Mouse (Mus musculus) MEL (cell line): Measurements from ENCODE around the gene Mmab. TPM values are rescaled to one million over a fixed set of nuclear protein-coding genes. Genes with fewer than 3 reads are reported as not detected.

Source experiments
- DNase-seq: peaks from one replicate; pipeline ENCODE4 v3.0.0; 2011; ENCODE audit warnings: low read depth, low spot score
- H3K27ac ChIP-seq: 2 replicates; pipeline ENCODE4 v1.5.1; 2012; ENCODE audit warnings: low read depth, mild to moderate bottlenecking, control low read depth, low read length, moderate library complexity; ENCODE audit not compliant: control insufficient read depth
- H3K27me3 ChIP-seq, 2 experiments: fragments of 150-350 bp in 1 of 2; sonication (generic) in 1 of 2; 2 replicates each; pipeline ENCODE4 v1.6.1; 2012; ENCODE audit warnings: low read length in 2 of 2, mild to moderate bottlenecking in 2 of 2, improper control_type of control experiment in 1 of 2, moderate library complexity in 1 of 2; ENCODE audit not compliant: insufficient read depth in 2 of 2, control insufficient read depth in 1 of 2
- H3K36me3 ChIP-seq, 2 experiments: 2 replicates each; pipeline ENCODE4 v1.6.1; 2012 to 2014; ENCODE audit warnings: low read length in 2 of 2, improper control_type of control experiment in 1 of 2, inconsistent platforms in 1 of 2, mild to moderate bottlenecking in 1 of 2; ENCODE audit not compliant: insufficient read depth in 2 of 2, control insufficient read depth in 1 of 2
- H3K4me1 ChIP-seq, 2 experiments: fragments of 150-350 bp in 1 of 2; sonication (generic) in 1 of 2; 2 replicates each; pipeline ENCODE4 v1.6.1; 2012; ENCODE audit warnings: low read length in 2 of 2, improper control_type of control experiment in 1 of 2, mild to moderate bottlenecking in 1 of 2; ENCODE audit not compliant: insufficient read depth in 2 of 2, control insufficient read depth in 1 of 2
- H3K4me3 ChIP-seq, 2 experiments: fragments of 150-350 bp in 1 of 2; sonication (generic) in 1 of 2; 2 replicates each; pipeline ENCODE4 v1.5.1; 2012; ENCODE audit warnings: low read depth in 2 of 2, low read length in 2 of 2, mild to moderate bottlenecking in 2 of 2, moderate library complexity in 2 of 2, control low read depth in 1 of 2, improper control_type of control experiment in 1 of 2; ENCODE audit not compliant: control insufficient read depth in 1 of 2, insufficient read depth in 1 of 2
- H3K79me2 ChIP-seq: 2 replicates; pipeline ENCODE4 v1.6.1; 2012; ENCODE audit warnings: mild to moderate bottlenecking, low read length, moderate library complexity; ENCODE audit not compliant: control insufficient read depth, poor library complexity, insufficient read depth
- H3K9ac ChIP-seq: 2 replicates; pipeline ENCODE4 v1.6.1; 2012; ENCODE audit warnings: low read depth, mild to moderate bottlenecking, control low read depth, low read length, moderate library complexity; ENCODE audit not compliant: control insufficient read depth, poor library complexity, severe bottlenecking
- H3K9me3 ChIP-seq: fragments of 150-350 bp; sonication (generic); replicated peaks from 2 replicates; pipeline ENCODE4 v1.6.1; 2012; ENCODE audit warnings: mild to moderate bottlenecking, low read length, improper control_type of control experiment, moderate library complexity; ENCODE audit not compliant: insufficient read depth
- BHLHE40 ChIP-seq: IDR thresholded peaks from 2 replicates; pipeline ENCODE4 v1.6.1; 2012; ENCODE audit warnings: low read depth, mild to moderate bottlenecking, inconsistent platforms, low read length, improper control_type of control experiment, borderline replicate concordance
- CHD1 ChIP-seq: IDR thresholded peaks from 2 replicates; pipeline ENCODE4 v1.6.1; 2012; ENCODE audit warnings: low read depth, mild to moderate bottlenecking, inconsistent platforms, low read length, improper control_type of control experiment
- CHD2 ChIP-seq: IDR thresholded peaks from 2 replicates; pipeline ENCODE4 v1.6.1; 2011; ENCODE audit warnings: low read length, improper control_type of control experiment
- CTCF ChIP-seq, 3 experiments: IDR thresholded peaks in 2 of 3; conservative IDR thresholded peaks in 1 of 3; 2 replicates each; pipeline ENCODE4 v1.5.1; 2011 to 2012; ENCODE audit warnings: low read length in 3 of 3, low read depth in 2 of 3, mild to moderate bottlenecking in 2 of 3, improper control_type of control experiment in 1 of 3, inconsistent platforms in 1 of 3, mixed read lengths in 1 of 3, moderate library complexity in 1 of 3; ENCODE audit not compliant: control insufficient read depth in 1 of 3, insufficient read depth in 1 of 3, poor library complexity in 1 of 3, severe bottlenecking in 1 of 3
- E2F4 ChIP-seq: IDR thresholded peaks from 2 replicates; pipeline ENCODE4 v1.6.1; 2011; ENCODE audit warnings: low read depth, low read length, improper control_type of control experiment, borderline replicate concordance
- ELF1 ChIP-seq: IDR thresholded peaks from 2 replicates; pipeline ENCODE4 v1.6.1; 2014; ENCODE audit warnings: low read depth, mild to moderate bottlenecking, inconsistent platforms, low read length, improper control_type of control experiment, moderate library complexity
- EP300 ChIP-seq, 2 experiments: IDR thresholded peaks; 2 replicates each; pipeline ENCODE4 v1.6.1; 2011; ENCODE audit warnings: improper control_type of control experiment in 2 of 2, low read length in 2 of 2, low read depth in 1 of 2, mild to moderate bottlenecking in 1 of 2
- ETS1 ChIP-seq: IDR thresholded peaks from 2 replicates; pipeline ENCODE4 v1.6.1; 2012; ENCODE audit warnings: low read depth, mild to moderate bottlenecking, inconsistent platforms, low read length, improper control_type of control experiment, moderate library complexity
- GABPA ChIP-seq: IDR thresholded peaks from 2 replicates; pipeline ENCODE4 v1.6.1; 2012; ENCODE audit warnings: low read depth, mild to moderate bottlenecking, inconsistent platforms, low read length, improper control_type of control experiment, moderate library complexity
- JUND ChIP-seq: IDR thresholded peaks from 2 replicates; pipeline ENCODE4 v1.6.1; 2011; ENCODE audit warnings: low read depth, mild to moderate bottlenecking, improper control_type of control experiment, low read length
- MAFK ChIP-seq: IDR thresholded peaks from 2 replicates; pipeline ENCODE4 v1.6.1; 2011; ENCODE audit warnings: low read depth, mild to moderate bottlenecking, low read length, improper control_type of control experiment, borderline replicate concordance
- MAX ChIP-seq: IDR thresholded peaks from 2 replicates; pipeline ENCODE4 v1.6.1; 2011; ENCODE audit warnings: low read length, improper control_type of control experiment
- MAZ ChIP-seq: IDR thresholded peaks from 2 replicates; pipeline ENCODE4 v1.6.1; 2012; ENCODE audit warnings: low read depth, mild to moderate bottlenecking, inconsistent platforms, low read length, improper control_type of control experiment
- MXI1 ChIP-seq: IDR thresholded peaks from 2 replicates; pipeline ENCODE4 v1.6.1; 2011; ENCODE audit warnings: mild to moderate bottlenecking, low read depth, low read length, improper control_type of control experiment
- MYB ChIP-seq: IDR thresholded peaks from 2 replicates; pipeline ENCODE4 v1.6.1; 2011; ENCODE audit warnings: mild to moderate bottlenecking, low read depth, low read length, improper control_type of control experiment
- MYC ChIP-seq: IDR thresholded peaks from 2 replicates; pipeline ENCODE4 v1.6.1; 2011; ENCODE audit warnings: low read depth, mild to moderate bottlenecking, low read length, improper control_type of control experiment, moderate library complexity
- NELFE ChIP-seq: IDR thresholded peaks from 2 replicates; pipeline ENCODE4 v1.6.1; 2011; ENCODE audit warnings: low read depth, low read length, improper control_type of control experiment
- NRF1 ChIP-seq: IDR thresholded peaks from 2 replicates; pipeline ENCODE4 v1.6.1; 2014; ENCODE audit warnings: low read depth, mild to moderate bottlenecking, inconsistent platforms, low read length, improper control_type of control experiment, moderate library complexity; ENCODE audit not compliant: poor library complexity, insufficient read depth, severe bottlenecking
- POLR2AphosphoS5 ChIP-seq: IDR thresholded peaks from 2 replicates; pipeline ENCODE4 v1.6.1; 2012; ENCODE audit warnings: low read depth, borderline replicate concordance, mild to moderate bottlenecking, inconsistent platforms, low read length, moderate library complexity, mixed read lengths
- SIN3A ChIP-seq: IDR thresholded peaks from 2 replicates; pipeline ENCODE4 v1.6.1; 2012; ENCODE audit warnings: low read length, improper control_type of control experiment, inconsistent platforms
- SMC3 ChIP-seq: IDR thresholded peaks from 2 replicates; pipeline ENCODE4 v1.6.1; 2011; ENCODE audit warnings: low read depth, low read length, improper control_type of control experiment
- TAL1 ChIP-seq: IDR thresholded peaks from 2 replicates; pipeline ENCODE4 v1.6.1; 2012; ENCODE audit warnings: mild to moderate bottlenecking, inconsistent platforms, low read length, moderate library complexity, mixed read lengths
- TBP ChIP-seq: IDR thresholded peaks from 2 replicates; pipeline ENCODE4 v1.8.0; 2011; ENCODE audit warnings: low read depth, low read length, improper control_type of control experiment
- TCF12 ChIP-seq: IDR thresholded peaks from 2 replicates; pipeline ENCODE4 v1.6.1; 2014; ENCODE audit warnings: low read depth, mild to moderate bottlenecking, inconsistent platforms, low read length, improper control_type of control experiment, moderate library complexity
- USF1 ChIP-seq: IDR thresholded peaks from 2 replicates; pipeline ENCODE4 v1.6.1; 2014; ENCODE audit warnings: low read depth, mild to moderate bottlenecking, inconsistent platforms, low read length, improper control_type of control experiment, moderate library complexity
- ZMIZ1 ChIP-seq: IDR thresholded peaks from 2 replicates; pipeline ENCODE4 v1.6.1; 2012; ENCODE audit warnings: low read depth, mild to moderate bottlenecking, inconsistent platforms, low read length, improper control_type of control experiment, moderate library complexity
- ZNF384 ChIP-seq: IDR thresholded peaks from 2 replicates; pipeline ENCODE4 v1.6.1; 2012; ENCODE audit warnings: low read depth, mild to moderate bottlenecking, inconsistent platforms, low read length, improper control_type of control experiment
- polyA plus RNA-seq, 2 experiments: library from polyadenylated mRNA; stranded (reverse) in 1 of 2; unstranded in 1 of 2; fragments of >175 nt in 1 of 2; fragments of >200 nt in 1 of 2; gene quantifications; 2 replicates each; pipeline versions ENCODE4 v1.2.1 to v1.2.4; 2012; ENCODE audit warnings: low replicate concordance in 2 of 2, low read depth in 1 of 2; ENCODE audit not compliant: insufficient read length in 2 of 2, insufficient read depth in 1 of 2, missing spikeins in 1 of 2
- total RNA-seq: library from RNA; depleted of rRNA; stranded (reverse); fragments of 300-350 nt; gene quantifications from 2 replicates; pipeline ENCODE4 v1.2.3, GENCODE M21; 2012

Gene Mmab
- total and polyA plus RNA-seq, 3 experiments = 10.4 to 21.0 TPM; not detected in 1

DNA sequence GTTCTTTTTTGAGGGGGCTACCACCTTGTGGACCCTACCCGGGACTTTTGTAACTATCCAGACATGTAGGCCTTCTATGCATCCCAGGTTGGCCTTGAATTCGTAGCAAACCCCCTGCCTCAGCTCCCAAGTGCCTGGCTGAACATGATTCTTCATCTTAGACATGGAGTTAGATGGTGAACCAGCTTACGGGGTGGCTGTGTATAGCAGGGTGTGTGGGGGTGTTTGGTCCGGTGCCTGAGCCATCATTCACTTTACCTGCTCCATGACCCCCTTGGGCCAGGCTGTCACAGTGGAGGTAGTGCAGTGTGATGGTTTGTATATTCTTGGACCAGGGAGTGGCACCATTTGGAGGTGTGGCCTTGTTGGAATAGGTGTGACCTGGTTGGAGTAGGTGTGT is 24.1 kb upstream of the Mmab start:
- H3K9ac ChIP-seq = no peak overlapping the region
- no peaks in the 10 kb centered on the region for H3K79me2 ChIP-seq
- DNase-seq = no peak
- H3K27ac ChIP-seq = no peak overlapping the region
- H3K4me1 ChIP-seq = peaks cover 0 to 6% of the 10 kb centered on the region in 2 experiments; a peak in 1 of 4 replicates
- H3K9me3 ChIP-seq = no peaks in the 10 kb centered on the region
- TF ChIP-seq MXI1 = no peak
- no peak for TF ChIP-seq SIN3A
- no peak for TF ChIP-seq NRF1
- no peak for TF ChIP-seq USF1
- TF ChIP-seq MAFK = no peak
- TF ChIP-seq TCF12 = no peak
- TF ChIP-seq E2F4 = no peak
- TF ChIP-seq MAZ = no peak
- no peak for TF ChIP-seq TAL1
- TF ChIP-seq NELFE = no peak
- no peak for TF ChIP-seq EP300 (IDR thresholded peaks at IDR 0.05; ENCODE audit: low read depth in 1 of 2, low read length in 2 of 2)
- H3K27me3 ChIP-seq = no peaks in the 10 kb centered on the region
- no peak overlapping the region for H3K4me3 ChIP-seq
- H3K36me3 ChIP-seq = no peaks in the 10 kb centered on the region; a peak in 1 of 4 replicates

DNA sequence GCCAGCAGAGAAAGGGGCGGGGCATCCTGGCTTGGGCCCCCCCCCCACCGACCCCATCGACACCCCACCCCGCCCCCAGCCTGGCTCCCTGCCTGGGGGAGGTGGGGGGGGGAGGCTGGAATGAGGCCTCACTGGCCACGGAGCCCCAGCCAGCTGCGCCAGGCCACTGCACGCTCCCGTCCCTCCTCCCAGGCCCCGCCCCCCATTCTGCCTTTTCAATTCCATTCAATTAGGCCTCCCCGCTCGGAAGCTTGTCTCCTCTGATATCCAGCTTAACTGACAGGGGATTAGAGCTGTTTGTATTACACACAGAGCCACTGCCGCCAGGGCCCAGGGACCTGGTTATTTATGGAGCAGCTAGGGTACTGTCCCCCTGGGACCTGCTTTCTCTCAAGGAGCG is 23.6 kb upstream of the Mmab start:
- Histone ChIP-seq H3K27ac (no peak overlapping the region), H3K4me3 (no peak overlapping the region), H3K79me2 (no peaks in the 10 kb centered on the region), H3K36me3 (no peaks in the 10 kb centered on the region; a peak in 1 of 4 replicates), H3K27me3 (no peaks in the 10 kb centered on the region), H3K9me3 (no peaks in the 10 kb centered on the region), H3K9ac (no peak overlapping the region), H3K4me1 (peaks cover 0 to 6% of the 10 kb centered on the region in 2 experiments; a peak in 1 of 4 replicates)
- no peak for DNase-seq
- TF ChIP-seq GABPA = no peak
- no peak for TF ChIP-seq USF1
- TF ChIP-seq CHD1 = no peak
- no peak for TF ChIP-seq ELF1
- TF ChIP-seq ZMIZ1 = no peak

GRCm38 (mm10) chr5:114467019-114467418 is 23.2 kb upstream of the Mmab start:
- no peak overlapping the region for H3K9ac ChIP-seq
- no peak overlapping the region for H3K4me3 ChIP-seq
- H3K4me1 ChIP-seq = peaks cover 0 to 6% of the 10 kb centered on the region in 2 experiments; a peak in 1 of 4 replicates
- DNase-seq = no peak
- H3K27me3 ChIP-seq = no peaks in the 10 kb centered on the region
- no peak overlapping the region for H3K27ac ChIP-seq
- no peaks in the 10 kb centered on the region; a peak in 1 of 4 replicates for H3K36me3 ChIP-seq
- no peak for TF ChIP-seq ZNF384
- no peak for TF ChIP-seq SIN3A
- TF ChIP-seq MYC = no peak
- no peak for TF ChIP-seq ETS1
- no peak for TF ChIP-seq TCF12
- TF ChIP-seq MYB = no peak
- no peak for TF ChIP-seq MAX
- no peak for TF ChIP-seq ELF1
- no peak for TF ChIP-seq JUND
- TF ChIP-seq CHD2 = no peak
- TF ChIP-seq TBP = no peak
- no peak for TF ChIP-seq GABPA
- TF ChIP-seq EP300 (IDR thresholded peaks at IDR 0.05; ENCODE audit: low read depth in 1 of 2, low read length in 2 of 2) = no peak
- TF ChIP-seq ZMIZ1 = no peak
- TF ChIP-seq BHLHE40 = no peak
- no peak for TF ChIP-seq POLR2AphosphoS5
- TF ChIP-seq MXI1 = no peak
- TF ChIP-seq CTCF (IDR thresholded peaks at IDR 0.05 in 2 of 3, conservative IDR thresholded peaks at IDR 0.05 in 1 of 3; ENCODE audit: control insufficient read depth in 1 of 3, insufficient read depth in 1 of 3, low read depth in 2 of 3, low read length in 3 of 3, poor library complexity in 1 of 3, severe bottlenecking in 1 of 3) = no peak
- TF ChIP-seq SMC3 = no peak
- no peaks in the 10 kb centered on the region for H3K9me3 ChIP-seq
- H3K79me2 ChIP-seq = no peaks in the 10 kb centered on the region
